Mouse (Mus musculus): ENCODE data around the gene Prl7b1.

Gene Prl7b1

DNA sequence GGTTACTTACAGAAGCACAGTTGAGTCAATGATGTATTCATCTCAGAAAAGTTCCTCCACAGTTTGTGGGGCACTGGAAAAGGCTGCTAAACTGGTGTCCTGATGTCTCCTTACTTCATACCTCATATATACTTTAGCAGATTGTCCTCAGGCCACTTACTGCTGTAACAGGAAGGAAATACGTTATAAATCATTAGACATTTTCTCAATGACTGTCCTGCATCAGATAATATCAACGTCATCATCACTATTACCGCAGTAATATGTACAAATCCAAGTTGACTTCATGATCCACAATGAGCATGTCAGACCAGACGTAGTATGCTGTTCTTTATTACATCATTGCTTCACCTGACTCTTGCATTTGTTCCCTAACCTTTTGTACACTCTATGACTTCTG, at the start of gene Prl7b1:
Prl7b1 (minus strand) TSS at position 101 of the 400 bp plus-strand sequence.
- DNase-seq, result no peak

GRCm38 (mm10) chr13:27642393-27642792, 32.0 kb upstream of the Prl7b1 start, which contains the start of gene Prl7a1:
TSS of gene Prl7a1 (minus strand) at chr13:27642493.
- DNase-seq, result no peak

GRCm38 (mm10) chr13:27582071-27582470, 28.3 kb downstream of the Prl7b1 start, which contains the start of gene Prl8a1:
TSS of gene Prl8a1 (minus strand) at chr13:27582171.
- no peak for DNase-seq

- DNase-seq, result no peak
These were observed 45.9 kb downstream of the Prl7b1 start, which contains the start of gene Prl8a9 for GRCm38 (mm10) chr13:27564506-27564905. TSS of gene Prl8a9 (minus strand) at chr13:27564606.

GRCm38 (mm10) chr13:27553336-27553735, 57.0 kb downstream of the Prl7b1 start:
- no peak for DNase-seq
